Mouse (Mus musculus) small intestine, adult 2 months (tissue): ENCODE measurements at regions not wholly inside any gene's neighbourhood (a gene's known extent, or its start where the extent isn't known, plus 50 kb on each side); places are given as distances from the start of the nearest gene placed in this dataset.

Source experiments
- CTCF ChIP-seq: fragments of 200-500 bp; IDR thresholded peaks from 2 replicates; pipeline ENCODE4 v1.5.1; 2012; ENCODE audit warnings: low read depth, mild to moderate bottlenecking, control low read depth, inconsistent platforms, low read length, moderate library complexity, mixed read lengths; ENCODE audit not compliant: insufficient replicate concordance, insufficient read length; ENCODE audit errors: extremely low read depth
- POLR2A ChIP-seq: fragments of 200-500 bp; IDR thresholded peaks from 2 replicates; pipeline ENCODE4 v1.6.1; 2012; ENCODE audit warnings: low read depth, mild to moderate bottlenecking, control low read depth, inconsistent platforms, low read length, moderate library complexity

DNA sequence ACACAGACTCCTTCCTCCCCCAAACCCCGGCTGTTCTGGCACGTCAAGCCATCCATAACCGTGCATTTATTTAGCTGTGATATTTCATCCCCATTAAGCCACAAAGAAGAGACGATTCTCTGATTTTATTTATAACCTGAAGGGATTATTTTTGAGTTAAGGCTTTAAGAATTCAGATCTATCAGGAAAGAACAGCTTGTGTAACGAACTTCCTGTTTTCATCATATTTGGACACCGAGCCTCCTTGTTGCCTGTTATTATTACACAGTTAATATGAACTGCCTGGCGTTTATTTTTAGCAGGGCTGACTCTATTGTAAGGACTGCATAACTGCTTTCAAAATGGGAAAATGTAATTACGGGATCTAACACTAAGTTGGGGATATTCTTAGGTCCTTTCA, 96.2 kb upstream of the Nr4a3 start:
- no peak for TF ChIP-seq POLR2A
- TF ChIP-seq CTCF: no peak
